Mouse (Mus musculus) kidney, postnatal 0 days (tissue): ENCODE results near the gene Tnfsf10. TPM values are rescaled to one million over a fixed set of nuclear protein-coding genes. Genes with fewer than 3 reads are reported as not detected.
"Not testable (repeated sequence)": the region's sequence is repeated elsewhere in the genome, so short reads cannot be mapped to it uniquely, and the experiment has no call there.

Experiments used
- ATAC-seq: fragments of 200-750 bp; cut with Nextera tagmentation; replicated peaks from 2 replicates; pipeline ENCODE4 v1.8.0; 2017; ENCODE audit warnings: low read depth, moderate number of reproducible peaks, moderate TSS enrichment, moderate library complexity; ENCODE audit not compliant: low FRiP score
- DNase-seq: peaks from one replicate; pipeline ENCODE4 v3.0.0-alpha.2; 2016; ENCODE audit warnings: low spot score
- H3K27ac ChIP-seq: fragments of 300-500 bp; sonication (generic); 2 replicates; pipeline ENCODE4 v1.5.1; 2014; ENCODE audit warnings: mild to moderate bottlenecking
- H3K27me3 ChIP-seq: fragments of 300-500 bp; sonication (generic); 2 replicates; pipeline ENCODE4 v1.6.1; 2014; ENCODE audit warnings: low read length, mixed read lengths; ENCODE audit not compliant: insufficient read depth
- H3K36me3 ChIP-seq: fragments of 300-500 bp; sonication (generic); 2 replicates; pipeline ENCODE4 v1.6.1; 2014; ENCODE audit warnings: low read length, mixed read lengths; ENCODE audit not compliant: insufficient read depth
- H3K4me1 ChIP-seq: fragments of 300-500 bp; sonication (generic); replicated peaks from 2 replicates; pipeline ENCODE4 v1.6.1; 2014; ENCODE audit warnings: antibody characterized with exemption, low read length, mixed read lengths; ENCODE audit not compliant: insufficient read depth
- H3K4me2 ChIP-seq: fragments of 300-500 bp; sonication (generic); 2 replicates; pipeline ENCODE4 v1.6.1; 2014; ENCODE audit warnings: mild to moderate bottlenecking, low read length, moderate library complexity, mixed read lengths
- H3K4me3 ChIP-seq: fragments of 300-500 bp; sonication (generic); replicated peaks from 2 replicates; pipeline ENCODE4 v1.5.1; 2014; ENCODE audit warnings: low read depth, low read length
- H3K9ac ChIP-seq: fragments of 300-500 bp; sonication (generic); 2 replicates; pipeline ENCODE4 v1.6.1; 2014; ENCODE audit warnings: low read depth, low read length
- H3K9me3 ChIP-seq: fragments of 300-500 bp; sonication (generic); replicated peaks from 2 replicates; pipeline ENCODE4 v1.6.1; 2016; ENCODE audit warnings: low read length, inconsistent platforms, mixed read lengths
- CTCF ChIP-seq: IDR thresholded peaks from 2 replicates; pipeline ENCODE4 v1.5.1; 2016; ENCODE audit warnings: antibody characterized with exemption, low read depth, mild to moderate bottlenecking, moderate library complexity
- WGBS: fragments of 180-500 bp; shearing (Covaris S2); extraction: QIAGEN DNeasy Blood & Tissue Kit; methylation state at CpG from one replicate; pipeline ENCODE4 v1.1.7; 2014; 5-methylcytosine and 5-hydroxymethylcytosine counted together
- polyA plus RNA-seq: library from polyadenylated mRNA; unstranded; fragments of >200 nt; fragmentation: Nextera tagmentation; extraction: Ambion mirVana; gene quantifications from 2 replicates; pipeline ENCODE4 v1.2.1, GENCODE M21; 2015

Gene Tnfsf10
- polyA plus RNA-seq, 1 experiment from 2014 or later = 4.1 TPM

- no peak for ATAC-seq
- Histone ChIP-seq H3K9ac (no peak overlapping the region), H3K4me2 (no peak overlapping the region), H3K9me3 (no peaks in the 10 kb centered on the region), H3K36me3 (no peaks in the 10 kb centered on the region), H3K27me3 (no peaks in the 10 kb centered on the region), H3K27ac (peak overlapping the region; percentile 88), H3K4me3 (no peak overlapping the region), H3K4me1 (peaks cover 28% of the 10 kb centered on the region)
- DNase-seq = no peak
- TF ChIP-seq CTCF = no peak
- 36% methylated on average over 9 of the region's 9 CpGs for WGBS
Observed at GRCm38 (mm10) chr3:27285072-27285471, 31.8 kb upstream of the Tnfsf10 start.

GRCm38 (mm10) chr3:27288301-27288700, 28.5 kb upstream of the Tnfsf10 start:
- Histone ChIP-seq H3K4me1 (peaks cover 12% of the 10 kb centered on the region), H3K4me3 (no peak overlapping the region), H3K36me3 (no peaks in the 10 kb centered on the region), H3K9me3 (no peaks in the 10 kb centered on the region), H3K27me3 (no peaks in the 10 kb centered on the region), H3K4me2 (no peak overlapping the region), H3K9ac (no peak overlapping the region), H3K27ac (peak overlapping the region; percentile 51; the same call in 1 of the 2 replicates)
- no peak for TF ChIP-seq CTCF
- DNase-seq (no peak), ATAC-seq (no peak)
- 50% methylated on average over 2 of the region's 2 CpGs for WGBS

- TF ChIP-seq CTCF = no peak
- no peak overlapping the region for H3K9ac ChIP-seq
- no peak for ATAC-seq
- no peaks in the 10 kb centered on the region for H3K36me3 ChIP-seq
- H3K27me3 ChIP-seq = no peaks in the 10 kb centered on the region
- peak overlapping the region; percentile 51 for H3K27ac ChIP-seq
- peak overlapping the region; percentile 13; the same call in 1 of the 2 replicates for H3K4me2 ChIP-seq
- no peak overlapping the region for H3K4me3 ChIP-seq
- 39% methylated on average over 8 of the region's 8 CpGs for WGBS
- H3K4me1 ChIP-seq = 0 out of 2 replicates have a peak, but pooled peaks cover 9% of the 10 kb centered on the region
- no peaks in the 10 kb centered on the region for H3K9me3 ChIP-seq
- DNase-seq = peak; percentile 70
Observed at GRCm38 (mm10) chr3:27288909-27289308, 27.9 kb upstream of the Tnfsf10 start.

GRCm38 (mm10) chr3:27290285-27290684, 26.5 kb upstream of the Tnfsf10 start:
- H3K4me1 ChIP-seq = 0 out of 2 replicates have a peak, but pooled peaks cover 6% of the 10 kb centered on the region
- 92% methylated on average over 5 of the region's 5 CpGs for WGBS
- ATAC-seq (no peak), DNase-seq (no peak)
- H3K4me3 ChIP-seq = no peak overlapping the region
- H3K9me3 ChIP-seq = no peaks in the 10 kb centered on the region
- no peaks in the 10 kb centered on the region for H3K36me3 ChIP-seq
- no peak overlapping the region for H3K9ac ChIP-seq
- no peaks in the 10 kb centered on the region for H3K27me3 ChIP-seq
- H3K27ac ChIP-seq = no peak overlapping the region
- no peak overlapping the region for H3K4me2 ChIP-seq
- no peak for TF ChIP-seq CTCF

- H3K27ac ChIP-seq, DNase-seq, H3K9me3 ChIP-seq, H3K4me1 ChIP-seq, H3K4me3 ChIP-seq, ATAC-seq, H3K36me3 ChIP-seq, H3K27me3 ChIP-seq, H3K9ac ChIP-seq, H3K4me2 ChIP-seq: not testable (repeated sequence)
- 90% methylated on average over 5 of the region's 5 CpGs for WGBS
Observed at GRCm38 (mm10) chr3:27290945-27291344, 25.9 kb upstream of the Tnfsf10 start.

- H3K9me3 ChIP-seq, H3K4me1 ChIP-seq, H3K4me2 ChIP-seq, H3K36me3 ChIP-seq, DNase-seq, H3K4me3 ChIP-seq, H3K27me3 ChIP-seq, H3K9ac ChIP-seq, H3K27ac ChIP-seq: not testable (repeated sequence)
- ATAC-seq = 0 out of 2 replicates have a peak, but pooled peaks have one; percentile 59
- 86% methylated on average over 4 of the region's 4 CpGs for WGBS
Observed at GRCm38 (mm10) chr3:27291411-27291810, 25.4 kb upstream of the Tnfsf10 start.
